Mouse (Mus musculus) embryonic facial prominence, embryonic 11.5 days (tissue): ENCODE data around the gene Tlk2. TPM values are rescaled to one million over a fixed set of nuclear protein-coding genes. Genes with fewer than 3 reads are reported as not detected.

Experiments
- ATAC-seq: fragments of 200-750 bp; cut with Nextera tagmentation; replicated peaks from 2 replicates; pipeline ENCODE4 v1.8.0; 2017; ENCODE audit warnings: low read depth; ENCODE audit not compliant: insufficient number of reproducible peaks, low FRiP score, low TSS enrichment
- DNase-seq: peaks from one replicate; pipeline ENCODE4 v3.0.0-alpha.2; 2015; ENCODE audit warnings: low spot score
- H3K27ac ChIP-seq: fragments of 300-500 bp; sonication (generic); replicated peaks from 2 replicates; pipeline ENCODE4 v1.5.1; 2014; ENCODE audit warnings: mild to moderate bottlenecking, low read depth, low read length, control low read depth
- H3K27me3 ChIP-seq: fragments of 300-500 bp; sonication (generic); 2 replicates; pipeline ENCODE4 v1.6.1; 2014; ENCODE audit warnings: mild to moderate bottlenecking, low read length, moderate library complexity, mixed read lengths; ENCODE audit not compliant: control insufficient read depth, insufficient read depth
- H3K36me3 ChIP-seq: fragments of 300-500 bp; sonication (generic); replicated peaks from 2 replicates; pipeline ENCODE4 v1.6.1; 2014; ENCODE audit warnings: low read depth, mild to moderate bottlenecking, low read length, moderate library complexity, mixed read lengths; ENCODE audit not compliant: control insufficient read depth, insufficient read depth
- H3K4me1 ChIP-seq: fragments of 300-500 bp; sonication (generic); 2 replicates; pipeline ENCODE4 v1.6.1; 2014; ENCODE audit warnings: low read length, mixed read lengths; ENCODE audit not compliant: control insufficient read depth, insufficient read depth
- H3K4me2 ChIP-seq: fragments of 300-500 bp; sonication (generic); 2 replicates; pipeline ENCODE4 v1.6.1; 2014; ENCODE audit warnings: low read depth, mild to moderate bottlenecking, control low read depth, low read length, moderate library complexity
- H3K4me3 ChIP-seq: fragments of 300-500 bp; sonication (generic); 2 replicates; pipeline ENCODE4 v1.5.1; 2014; ENCODE audit warnings: low read depth, low read length, control low read depth
- H3K9ac ChIP-seq: fragments of 300-500 bp; sonication (generic); replicated peaks from 2 replicates; pipeline ENCODE4 v1.6.1; 2014; ENCODE audit warnings: mild to moderate bottlenecking, control low read depth, low read length
- H3K9me3 ChIP-seq: fragments of 300-500 bp; sonication (generic); replicated peaks from 2 replicates; pipeline ENCODE4 v1.6.1; 2016; ENCODE audit warnings: mild to moderate bottlenecking, low read length, inconsistent platforms, mixed read lengths; ENCODE audit not compliant: control insufficient read depth
- WGBS: fragments of 180-500 bp; shearing (Covaris S2); extraction: QIAGEN DNeasy Blood & Tissue Kit; methylation state at CpG from one replicate; pipeline ENCODE4 v1.1.7; 2014; 5-methylcytosine and 5-hydroxymethylcytosine counted together
- polyA plus RNA-seq: library from polyadenylated mRNA; unstranded; fragments of >200 nt; fragmentation: Nextera tagmentation; extraction: Ambion mirVana; gene quantifications from 2 replicates; pipeline ENCODE4 v1.2.1, GENCODE M21; 2014

Gene Tlk2
- polyA plus RNA-seq, 1 experiment from 2014 or later, result 30.7 TPM

GRCm38 (mm10) chr11:105192186-105192585 lies 13.6 kb downstream of the Tlk2 start:
- Histone ChIP-seq H3K4me1 (no peaks in the 10 kb centered on the region), H3K4me3 (no peak overlapping the region), H3K9me3 (no peaks in the 10 kb centered on the region), H3K27me3 (no peaks in the 10 kb centered on the region), H3K36me3 (no peaks in the 10 kb centered on the region; the same call in 1 of the 2 replicates), H3K9ac (no peak overlapping the region), H3K27ac (no peak overlapping the region), H3K4me2 (no peak overlapping the region)
- DNase-seq (no peak), ATAC-seq (no peak)
- WGBS, result 92% methylated on average over 3 of the region's 3 CpGs

- ATAC-seq, result no peak
- 92% methylated on average over 4 of the region's 4 CpGs for WGBS
- H3K9me3 ChIP-seq, result no peaks in the 10 kb centered on the region
- no peak for DNase-seq
- H3K36me3 ChIP-seq, result no peaks in the 10 kb centered on the region; the same call in 1 of the 2 replicates
- no peak overlapping the region for H3K4me2 ChIP-seq
- no peak overlapping the region for H3K4me3 ChIP-seq
- H3K27me3 ChIP-seq, result no peaks in the 10 kb centered on the region
- no peaks in the 10 kb centered on the region for H3K4me1 ChIP-seq
- no peak overlapping the region for H3K9ac ChIP-seq
- H3K27ac ChIP-seq, result no peak overlapping the region
These were observed 18.5 kb downstream of the Tlk2 start for GRCm38 (mm10) chr11:105196893-105197662.

GRCm38 (mm10) chr11:105202403-105202802 lies 23.8 kb downstream of the Tlk2 start:
- H3K4me2 ChIP-seq, result no peak overlapping the region
- no peaks in the 10 kb centered on the region for H3K4me1 ChIP-seq
- H3K4me3 ChIP-seq, result no peak overlapping the region
- no peak for DNase-seq
- no peaks in the 10 kb centered on the region; the same call in 1 of the 2 replicates for H3K36me3 ChIP-seq
- H3K27ac ChIP-seq, result no peak overlapping the region
- H3K9me3 ChIP-seq, result no peaks in the 10 kb centered on the region
- no peak for ATAC-seq
- 56% methylated on average over 3 of the region's 3 CpGs for WGBS
- H3K27me3 ChIP-seq, result no peaks in the 10 kb centered on the region
- H3K9ac ChIP-seq, result no peak overlapping the region

- 83% methylated on average over 1 of the region's 1 CpGs for WGBS
These were observed 31.4 kb downstream of the Tlk2 start for GRCm38 (mm10) chr11:105210007-105210406.

GRCm38 (mm10) chr11:105214257-105214656 lies 35.6 kb downstream of the Tlk2 start:
- H3K4me3 ChIP-seq, result no peak overlapping the region
- no peak overlapping the region for H3K9ac ChIP-seq
- WGBS, result 94% methylated on average over 1 of the region's 1 CpGs
- no peaks in the 10 kb centered on the region for H3K4me1 ChIP-seq
- no peaks in the 10 kb centered on the region for H3K27me3 ChIP-seq
- DNase-seq, result peak; percentile 9
- no peak for ATAC-seq
- no peak overlapping the region for H3K27ac ChIP-seq
- H3K9me3 ChIP-seq, result no peaks in the 10 kb centered on the region
- H3K4me2 ChIP-seq, result no peak overlapping the region
- H3K36me3 ChIP-seq, result no peaks in the 10 kb centered on the region

More at GRCm38 (mm10) chr11:105210007-105210406, 31.4 kb downstream of the Tlk2 start:
- H3K4me2 ChIP-seq, result no peak overlapping the region
- H3K4me1 ChIP-seq, result no peaks in the 10 kb centered on the region
- no peaks in the 10 kb centered on the region for H3K9me3 ChIP-seq
- no peak overlapping the region for H3K9ac ChIP-seq
- no peak for DNase-seq
- H3K4me3 ChIP-seq, result no peak overlapping the region
- ATAC-seq, result no peak
- no peaks in the 10 kb centered on the region for H3K27me3 ChIP-seq
- H3K27ac ChIP-seq, result no peak overlapping the region
- H3K36me3 ChIP-seq, result no peaks in the 10 kb centered on the region

GRCm38 (mm10) chr11:105217771-105218170 lies 39.2 kb downstream of the Tlk2 start:
- Histone ChIP-seq H3K27me3 (no peaks in the 10 kb centered on the region), H3K9ac (no peak overlapping the region), H3K4me1 (no peaks in the 10 kb centered on the region), H3K4me3 (no peak overlapping the region), H3K27ac (no peak overlapping the region), H3K9me3 (no peaks in the 10 kb centered on the region), H3K36me3 (no peaks in the 10 kb centered on the region; the same call in 1 of the 2 replicates), H3K4me2 (no peak overlapping the region)
- 80% methylated on average over 2 of the region's 2 CpGs for WGBS
- ATAC-seq (no peak), DNase-seq (no peak)

- no peak overlapping the region for H3K4me3 ChIP-seq
- no peak overlapping the region for H3K4me2 ChIP-seq
- H3K27me3 ChIP-seq, result no peaks in the 10 kb centered on the region
- 91% methylated on average over 2 of the region's 2 CpGs for WGBS
- no peaks in the 10 kb centered on the region for H3K9me3 ChIP-seq
- no peak overlapping the region for H3K9ac ChIP-seq
- DNase-seq (no peak), ATAC-seq (no peak)
- H3K36me3 ChIP-seq, result no peaks in the 10 kb centered on the region
- no peak overlapping the region for H3K27ac ChIP-seq
- no peaks in the 10 kb centered on the region for H3K4me1 ChIP-seq
These were observed 55.9 kb downstream of the Tlk2 start for GRCm38 (mm10) chr11:105234501-105234900.

- Histone ChIP-seq H3K4me1 (no peaks in the 10 kb centered on the region), H3K36me3 (peaks cover 2% of the 10 kb centered on the region), H3K4me2 (no peak overlapping the region), H3K9me3 (no peaks in the 10 kb centered on the region), H3K4me3 (no peak overlapping the region), H3K27ac (no peak overlapping the region), H3K27me3 (no peaks in the 10 kb centered on the region), H3K9ac (no peak overlapping the region)
- ATAC-seq, result no peak
- DNase-seq, result peak; percentile 53
These were observed 62.4 kb downstream of the Tlk2 start for GRCm38 (mm10) chr11:105240991-105241390.
